Mouse (Mus musculus) CD4-positive, CD25-positive, alpha-beta regulatory T cell, adult 4 months (primary cell): ENCODE measurements around the gene Sipa1l3. TPM values are rescaled to one million over a fixed set of nuclear protein-coding genes. Genes with fewer than 3 reads are reported as not detected.

ENCODE experiments used
- ATAC-seq: one replicate; pipeline ENCODE4 v1.8.0; 2017
- polyA plus RNA-seq, 2 experiments: library from polyadenylated mRNA; unstranded; fragments of 100-300 nt; shearing (Covaris generic); gene quantifications; one replicate each; pipeline ENCODE4 v1.2.1; 2017

Sipa1l3 gene
- polyA plus RNA-seq, 2 experiments from 2014 or later = 4.3 to 5.6 TPM

- peak; percentile 34 for ATAC-seq
These were observed 237.6 kb downstream of the Sipa1l3 start for GRCm38 (mm10) chr7:29280801-29281200.

- ATAC-seq = no peak
These were observed 238.5 kb downstream of the Sipa1l3 start for GRCm38 (mm10) chr7:29279924-29280323.

GRCm38 (mm10) chr7:29279261-29279660 is 239.2 kb downstream of the Sipa1l3 start:
- ATAC-seq = no peak

GRCm38 (mm10) chr7:29277510-29277909 is 240.9 kb downstream of the Sipa1l3 start:
- ATAC-seq = no peak

- no peak for ATAC-seq
These were observed 241.7 kb downstream of the Sipa1l3 start for GRCm38 (mm10) chr7:29276715-29277114.

- ATAC-seq = no peak
These were observed 246.6 kb downstream of the Sipa1l3 start for GRCm38 (mm10) chr7:29271687-29272465.

- ATAC-seq = no peak
These were observed 248.0 kb downstream of the Sipa1l3 start for GRCm38 (mm10) chr7:29270445-29270844.

Other genes starting within 250 kb of the Sipa1l3 start
- gene Spint2, start 236.7 kb downstream of the Sipa1l3 start, polyA plus RNA-seq = 10 to 100 TPM; 71.7 to 73.2 TPM
- not detected for gene Ppp1r14a, start 229.3 kb downstream of the Sipa1l3 start, polyA plus RNA-seq
- not detected for gene Dpf1, start 214.7 kb downstream of the Sipa1l3 start, polyA plus RNA-seq
- not detected for gene Catsperg2, start 208.4 kb upstream of the Sipa1l3 start, polyA plus RNA-seq
- 10 to 100 TPM; 15.9 to 19.4 TPM for gene Zfp84, start 249.9 kb upstream of the Sipa1l3 start, polyA plus RNA-seq